Mouse (Mus musculus): ENCODE data around the gene Rnf5. TPM values are rescaled to one million over a fixed set of nuclear protein-coding genes. Genes with fewer than 3 reads are reported as not detected.
A peak's percentile ranks its signal among the peaks of the same experiment; 100 is the strongest.

Rnf5 gene
- polyA plus RNA-seq, 1 experiment from 2014 or later = 104 TPM

- Histone ChIP-seq H3K9ac (replicated peaks; ENCODE audit: low read depth, low read length) (no peak within 1 kb of the TSS; the same call in 1 of the 2 replicates), H3K4me1 (ENCODE audit: control insufficient read depth, insufficient read depth, low read length) (peaks cover 5% of the 10 kb centered on the region; the same call in 1 of the 2 replicates), H3K27me3 (ENCODE audit: control insufficient read depth, insufficient read depth, low read length) (no peaks in the 10 kb centered on the region), H3K9me3 (ENCODE audit: control insufficient read depth, low read depth, low read length) (no peaks in the 10 kb centered on the region), H3K36me3 (ENCODE audit: control insufficient read depth, insufficient read depth, low read length) (no peaks in the 10 kb centered on the region), H3K27ac (ENCODE audit: low read length) (peak within 1 kb of the TSS; percentile 67), H3K4me3 (ENCODE audit: low read depth, low read length) (peak within 1 kb of the TSS; percentile 2; the same call in 1 of the 2 replicates), H3K4me2 (replicated peaks; ENCODE audit: low read depth, low read length) (peak within 1 kb of the TSS; percentile 25)
- peak; percentile 66 for ATAC-seq (ENCODE audit: insufficient number of reproducible peaks, insufficient read depth, low FRiP score, low read depth)
- 4% methylated on average over 6 of the region's 6 CpGs for WGBS
These were observed 39.5 kb downstream of the Rnf5 start, which contains the start of gene Notch4 for GRCm38 (mm10) chr17:34564003-34564421. Gene Notch4, plus strand, starts transcription at chr17:34564268.

- Histone ChIP-seq H3K27ac (ENCODE audit: low read length) (no peak overlapping the region), H3K36me3 (ENCODE audit: control insufficient read depth, insufficient read depth, low read length) (no peaks in the 10 kb centered on the region), H3K9ac (replicated peaks; ENCODE audit: low read depth, low read length) (no peak overlapping the region), H3K4me3 (ENCODE audit: low read depth, low read length) (no peak overlapping the region), H3K27me3 (ENCODE audit: control insufficient read depth, insufficient read depth, low read length) (no peaks in the 10 kb centered on the region), H3K4me2 (replicated peaks; ENCODE audit: low read depth, low read length) (no peak overlapping the region), H3K4me1 (ENCODE audit: control insufficient read depth, insufficient read depth, low read length) (peaks cover 5% of the 10 kb centered on the region; the same call in 1 of the 2 replicates), H3K9me3 (ENCODE audit: control insufficient read depth, low read depth, low read length) (no peaks in the 10 kb centered on the region)
- ATAC-seq (ENCODE audit: insufficient number of reproducible peaks, insufficient read depth, low FRiP score, low read depth) = no peak
- WGBS = 63% methylated on average over 11 of the region's 11 CpGs
These were observed 40.1 kb downstream of the Rnf5 start for GRCm38 (mm10) chr17:34563354-34563753.

GRCm38 (mm10) chr17:34562595-34562994 is 40.9 kb downstream of the Rnf5 start:
- Histone ChIP-seq H3K4me2 (replicated peaks; ENCODE audit: low read depth, low read length) (no peak overlapping the region), H3K4me3 (ENCODE audit: low read depth, low read length) (no peak overlapping the region), H3K9ac (replicated peaks; ENCODE audit: low read depth, low read length) (no peak overlapping the region), H3K27ac (ENCODE audit: low read length) (no peak overlapping the region), H3K4me1 (ENCODE audit: control insufficient read depth, insufficient read depth, low read length) (peaks cover 5% of the 10 kb centered on the region; the same call in 1 of the 2 replicates), H3K27me3 (ENCODE audit: control insufficient read depth, insufficient read depth, low read length) (no peaks in the 10 kb centered on the region), H3K9me3 (ENCODE audit: control insufficient read depth, low read depth, low read length) (no peaks in the 10 kb centered on the region), H3K36me3 (ENCODE audit: control insufficient read depth, insufficient read depth, low read length) (no peaks in the 10 kb centered on the region)
- no peak for ATAC-seq (ENCODE audit: insufficient number of reproducible peaks, insufficient read depth, low FRiP score, low read depth)
- 49% methylated on average over 3 of the region's 3 CpGs for WGBS

- Histone ChIP-seq H3K9me3 (ENCODE audit: control insufficient read depth, low read depth, low read length) (no peaks in the 10 kb centered on the region), H3K27me3 (ENCODE audit: control insufficient read depth, insufficient read depth, low read length) (no peaks in the 10 kb centered on the region), H3K27ac (ENCODE audit: low read length) (peak overlapping the region; percentile 44; the same call in 1 of the 2 replicates), H3K4me3 (ENCODE audit: low read depth, low read length) (no peak overlapping the region), H3K4me2 (replicated peaks; ENCODE audit: low read depth, low read length) (no peak overlapping the region), H3K36me3 (ENCODE audit: control insufficient read depth, insufficient read depth, low read length) (no peaks in the 10 kb centered on the region), H3K4me1 (ENCODE audit: control insufficient read depth, insufficient read depth, low read length) (peaks cover 5% of the 10 kb centered on the region; the same call in 1 of the 2 replicates), H3K9ac (replicated peaks; ENCODE audit: low read depth, low read length) (no peak overlapping the region)
- 39% methylated on average over 8 of the region's 8 CpGs for WGBS
- no peak for ATAC-seq (ENCODE audit: insufficient number of reproducible peaks, insufficient read depth, low FRiP score, low read depth)
These were observed 42.3 kb downstream of the Rnf5 start for GRCm38 (mm10) chr17:34561200-34561599.

- Histone ChIP-seq H3K36me3 (ENCODE audit: control insufficient read depth, insufficient read depth, low read length) (no peaks in the 10 kb centered on the region), H3K9ac (replicated peaks; ENCODE audit: low read depth, low read length) (no peak overlapping the region), H3K4me2 (replicated peaks; ENCODE audit: low read depth, low read length) (no peak overlapping the region), H3K27me3 (ENCODE audit: control insufficient read depth, insufficient read depth, low read length) (no peaks in the 10 kb centered on the region), H3K27ac (ENCODE audit: low read length) (no peak overlapping the region), H3K4me3 (ENCODE audit: low read depth, low read length) (no peak overlapping the region), H3K9me3 (ENCODE audit: control insufficient read depth, low read depth, low read length) (no peaks in the 10 kb centered on the region), H3K4me1 (ENCODE audit: control insufficient read depth, insufficient read depth, low read length) (peaks cover 5% of the 10 kb centered on the region; the same call in 1 of the 2 replicates)
- ATAC-seq (ENCODE audit: insufficient number of reproducible peaks, insufficient read depth, low FRiP score, low read depth) = no peak
- WGBS = 90% methylated on average over 6 of the region's 6 CpGs
These were observed 43.1 kb downstream of the Rnf5 start for GRCm38 (mm10) chr17:34560438-34560837.

- Histone ChIP-seq H3K4me3 (ENCODE audit: low read depth, low read length) (no peak overlapping the region), H3K9me3 (ENCODE audit: control insufficient read depth, low read depth, low read length) (no peaks in the 10 kb centered on the region), H3K9ac (replicated peaks; ENCODE audit: low read depth, low read length) (no peak overlapping the region), H3K27ac (ENCODE audit: low read length) (no peak overlapping the region), H3K27me3 (ENCODE audit: control insufficient read depth, insufficient read depth, low read length) (no peaks in the 10 kb centered on the region), H3K4me1 (ENCODE audit: control insufficient read depth, insufficient read depth, low read length) (peaks cover 5% of the 10 kb centered on the region; the same call in 1 of the 2 replicates), H3K4me2 (replicated peaks; ENCODE audit: low read depth, low read length) (no peak overlapping the region), H3K36me3 (ENCODE audit: control insufficient read depth, insufficient read depth, low read length) (no peaks in the 10 kb centered on the region)
- no peak for ATAC-seq (ENCODE audit: insufficient number of reproducible peaks, insufficient read depth, low FRiP score, low read depth)
- WGBS = 19% methylated on average over 15 of the region's 15 CpGs
These were observed 43.6 kb downstream of the Rnf5 start for GRCm38 (mm10) chr17:34559895-34560294.

- 80% methylated on average over 7 of the region's 7 CpGs for WGBS
- Histone ChIP-seq H3K9ac (replicated peaks; ENCODE audit: low read depth, low read length) (no peak overlapping the region), H3K4me1 (ENCODE audit: control insufficient read depth, insufficient read depth, low read length) (peaks cover 1% of the 10 kb centered on the region; the same call in 1 of the 2 replicates), H3K4me2 (replicated peaks; ENCODE audit: low read depth, low read length) (no peak overlapping the region), H3K4me3 (ENCODE audit: low read depth, low read length) (no peak overlapping the region), H3K27me3 (ENCODE audit: control insufficient read depth, insufficient read depth, low read length) (no peaks in the 10 kb centered on the region), H3K36me3 (ENCODE audit: control insufficient read depth, insufficient read depth, low read length) (no peaks in the 10 kb centered on the region), H3K27ac (ENCODE audit: low read length) (no peak overlapping the region), H3K9me3 (ENCODE audit: control insufficient read depth, low read depth, low read length) (no peaks in the 10 kb centered on the region)
- no peak for ATAC-seq (ENCODE audit: insufficient number of reproducible peaks, insufficient read depth, low FRiP score, low read depth)
These were observed 44.4 kb downstream of the Rnf5 start for GRCm38 (mm10) chr17:34559116-34559515.

GRCm38 (mm10) chr17:34557411-34557810 is 46.1 kb downstream of the Rnf5 start:
- no peak for ATAC-seq (ENCODE audit: insufficient number of reproducible peaks, insufficient read depth, low FRiP score, low read depth)

GRCm38 (mm10) chr17:34556406-34556805 is 47.1 kb downstream of the Rnf5 start:
- Histone ChIP-seq H3K27me3 (ENCODE audit: control insufficient read depth, insufficient read depth, low read length) (no peaks in the 10 kb centered on the region), H3K4me3 (ENCODE audit: low read depth, low read length) (no peak overlapping the region), H3K4me2 (replicated peaks; ENCODE audit: low read depth, low read length) (no peak overlapping the region), H3K27ac (ENCODE audit: low read length) (no peak overlapping the region), H3K9me3 (ENCODE audit: control insufficient read depth, low read depth, low read length) (no peaks in the 10 kb centered on the region), H3K4me1 (ENCODE audit: control insufficient read depth, insufficient read depth, low read length) (no peaks in the 10 kb centered on the region), H3K36me3 (ENCODE audit: control insufficient read depth, insufficient read depth, low read length) (no peaks in the 10 kb centered on the region), H3K9ac (replicated peaks; ENCODE audit: low read depth, low read length) (no peak overlapping the region)
- WGBS = 81% methylated on average over 8 of the region's 8 CpGs
- no peak for ATAC-seq (ENCODE audit: insufficient number of reproducible peaks, insufficient read depth, low FRiP score, low read depth)

More at GRCm38 (mm10) chr17:34557411-34557810, 46.1 kb downstream of the Rnf5 start:
- H3K9ac ChIP-seq (replicated peaks; ENCODE audit: low read depth, low read length) = no peak overlapping the region
- no peaks in the 10 kb centered on the region for H3K4me1 ChIP-seq (ENCODE audit: control insufficient read depth, insufficient read depth, low read length)
- WGBS = 63% methylated on average over 11 of the region's 11 CpGs
- no peaks in the 10 kb centered on the region for H3K27me3 ChIP-seq (ENCODE audit: control insufficient read depth, insufficient read depth, low read length)
- no peak overlapping the region for H3K27ac ChIP-seq (ENCODE audit: low read length)
- no peaks in the 10 kb centered on the region for H3K36me3 ChIP-seq (ENCODE audit: control insufficient read depth, insufficient read depth, low read length)
- no peak overlapping the region for H3K4me2 ChIP-seq (replicated peaks; ENCODE audit: low read depth, low read length)
- H3K4me3 ChIP-seq (ENCODE audit: low read depth, low read length) = no peak overlapping the region
- no peaks in the 10 kb centered on the region for H3K9me3 ChIP-seq (ENCODE audit: control insufficient read depth, low read depth, low read length)

All from stomach, embryonic 14.5 days (tissue).